Mouse (Mus musculus): ENCODE results near the gene Camsap2. TPM values are rescaled to one million over a fixed set of nuclear protein-coding genes. Genes with fewer than 3 reads are reported as not detected.
A peak's percentile ranks its signal among the peaks of the same experiment; 100 is the strongest.

The Camsap2 gene
- total RNA-seq, 2 experiments from 2014 or later, result 132 to 142 TPM

GRCm38 (mm10) chr1:136344768-136345453, 993 bp downstream of the Camsap2 start:
- DNase-seq (ENCODE audit: extremely low spot score in 1 of 2, low spot score in 1 of 2), result peak; percentile 20 to 38

DNA sequence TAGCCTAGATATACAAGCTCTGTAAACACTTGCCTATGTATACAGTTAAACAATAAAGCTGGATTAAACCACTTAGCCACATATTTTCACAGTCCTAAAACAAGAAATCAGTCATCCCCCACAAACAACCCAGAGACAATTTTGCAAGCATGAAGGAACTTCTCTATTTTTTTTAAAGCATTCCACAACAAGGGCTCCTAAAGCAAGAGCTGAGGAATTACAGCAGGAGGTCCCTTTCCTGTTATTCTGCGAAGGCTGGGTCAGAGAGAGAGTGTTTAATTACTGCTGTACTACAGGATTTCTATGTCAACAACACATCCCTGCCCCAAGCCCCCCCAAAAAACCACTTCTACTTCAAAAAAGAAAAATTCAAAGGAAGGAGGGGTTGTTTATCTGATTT, 1.6 kb downstream of the Camsap2 start:
- DNase-seq (ENCODE audit: extremely low spot score in 1 of 2, low spot score in 1 of 2), result no peak

- no peak for DNase-seq (ENCODE audit: extremely low spot score in 1 of 2, low spot score in 1 of 2)
Measured at GRCm38 (mm10) chr1:136343727-136344126, 2.2 kb downstream of the Camsap2 start.

DNA sequence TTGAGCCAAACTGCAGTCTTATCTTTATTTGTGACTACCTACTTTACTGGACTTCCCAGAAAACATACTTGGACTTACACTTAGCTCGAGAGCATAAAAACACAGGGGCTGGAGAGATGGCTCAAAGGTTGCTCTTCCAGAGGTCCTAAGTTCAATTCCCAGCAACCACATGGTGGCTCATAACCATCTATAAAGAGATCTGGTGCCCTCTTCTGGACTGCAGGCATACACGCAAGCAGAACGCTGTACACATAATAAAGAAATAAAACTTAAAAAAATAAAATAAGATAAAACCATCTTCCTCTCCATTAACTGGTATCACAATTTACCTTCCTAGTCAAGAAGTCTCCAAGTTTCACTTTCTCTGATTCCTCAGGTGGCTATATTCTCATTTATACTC, 5.4 kb downstream of the Camsap2 start:
- no peak for DNase-seq (ENCODE audit: extremely low spot score in 1 of 2, low spot score in 1 of 2)

- DNase-seq (ENCODE audit: extremely low spot score in 1 of 2, low spot score in 1 of 2), result no peak
Measured at GRCm38 (mm10) chr1:136334743-136335142, 11.2 kb downstream of the Camsap2 start.

DNA sequence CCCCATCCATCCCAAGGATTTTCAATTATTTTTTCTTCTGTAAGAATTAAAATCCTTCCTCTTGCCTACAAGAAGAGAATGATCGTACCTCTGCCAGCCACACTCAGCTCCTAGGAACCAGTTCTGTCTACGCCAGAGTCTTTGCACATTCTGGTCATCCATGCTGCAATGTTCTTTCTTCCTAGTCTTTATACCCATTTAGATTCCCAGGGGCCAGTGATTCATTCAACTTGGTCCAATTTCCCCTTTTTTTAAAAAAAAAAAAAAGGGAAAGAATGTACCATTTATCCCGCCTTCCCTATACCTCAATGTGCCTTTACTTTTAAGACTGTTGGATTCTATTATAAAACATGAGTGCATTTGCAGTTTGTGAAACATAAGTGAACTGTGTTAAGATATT, 12.4 kb downstream of the Camsap2 start:
- no peak for DNase-seq (ENCODE audit: extremely low spot score in 1 of 2, low spot score in 1 of 2)

- DNase-seq (ENCODE audit: extremely low spot score in 1 of 2, low spot score in 1 of 2), result no peak
Measured at GRCm38 (mm10) chr1:136333071-136333470, 12.8 kb downstream of the Camsap2 start.

GRCm38 (mm10) chr1:136331836-136332235, 14.1 kb downstream of the Camsap2 start:
- no peak for DNase-seq (ENCODE audit: extremely low spot score in 1 of 2, low spot score in 1 of 2)

DNA sequence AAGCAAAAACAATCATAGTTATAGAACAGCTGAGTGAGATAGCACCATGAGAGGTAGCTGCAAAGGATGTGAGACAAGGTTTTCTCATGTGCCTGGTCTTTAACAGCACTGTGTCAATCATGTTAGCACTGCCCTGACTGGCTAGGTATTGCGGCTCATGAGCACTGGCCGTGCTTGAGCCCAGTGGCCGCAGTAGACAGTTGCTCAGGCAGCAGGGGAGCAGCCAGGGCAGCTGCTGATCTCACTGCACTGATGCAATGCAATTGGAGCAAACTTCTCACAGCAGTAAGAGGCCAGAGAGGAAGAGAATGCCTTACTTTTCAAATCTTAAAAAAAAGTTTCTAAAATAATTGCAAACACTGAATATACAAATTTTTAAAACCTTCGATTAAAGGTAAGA, 16.5 kb downstream of the Camsap2 start:
- DNase-seq (ENCODE audit: extremely low spot score in 1 of 2, low spot score in 1 of 2), result no peak

GRCm38 (mm10) chr1:136328640-136329039, 17.3 kb downstream of the Camsap2 start:
- DNase-seq (ENCODE audit: extremely low spot score in 1 of 2, low spot score in 1 of 2), result no peak

DNA sequence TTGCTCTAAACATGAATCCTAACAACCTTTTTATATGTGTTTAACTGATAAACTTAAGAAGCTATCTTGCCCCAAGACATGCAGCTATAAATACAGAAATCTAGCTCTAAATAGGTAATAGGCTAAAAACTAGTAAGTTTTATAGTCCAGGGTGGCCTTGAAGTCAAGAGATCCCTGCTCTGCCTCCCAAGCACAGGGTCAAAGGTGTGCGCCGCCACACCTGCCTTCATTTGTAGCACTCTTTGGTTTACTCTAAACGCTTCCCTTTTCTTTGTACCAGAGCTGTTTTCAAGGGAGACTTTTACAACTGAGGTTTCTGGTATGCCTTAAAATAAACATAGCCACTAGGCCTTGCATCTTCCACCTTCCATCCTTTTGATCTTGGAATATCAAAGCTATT, 18.3 kb downstream of the Camsap2 start:
- no peak for DNase-seq (ENCODE audit: extremely low spot score in 1 of 2, low spot score in 1 of 2)

- no peak for DNase-seq (ENCODE audit: extremely low spot score in 1 of 2, low spot score in 1 of 2)
Measured at GRCm38 (mm10) chr1:136325933-136326332, 20.0 kb downstream of the Camsap2 start.

DNA sequence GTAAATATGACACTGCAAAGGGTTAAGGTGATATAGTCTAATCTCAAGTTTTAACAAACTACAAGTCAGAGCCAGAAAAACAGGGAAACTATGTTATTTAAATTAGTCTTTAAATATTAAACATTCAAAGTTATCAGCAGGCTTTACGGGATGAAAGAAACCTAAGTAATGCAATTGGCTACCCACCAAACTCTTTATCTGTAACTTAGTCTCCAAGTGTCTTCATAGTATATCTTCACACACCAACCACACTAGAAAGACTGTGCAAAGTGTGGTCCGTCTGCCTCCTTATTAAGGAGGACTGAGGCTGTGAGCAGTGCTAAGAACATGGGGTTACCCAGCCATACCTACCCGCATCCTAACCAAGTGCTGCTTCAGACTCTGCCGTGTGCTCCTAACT, 23.6 kb downstream of the Camsap2 start:
- DNase-seq (ENCODE audit: extremely low spot score in 1 of 2, low spot score in 1 of 2), result no peak

DNA sequence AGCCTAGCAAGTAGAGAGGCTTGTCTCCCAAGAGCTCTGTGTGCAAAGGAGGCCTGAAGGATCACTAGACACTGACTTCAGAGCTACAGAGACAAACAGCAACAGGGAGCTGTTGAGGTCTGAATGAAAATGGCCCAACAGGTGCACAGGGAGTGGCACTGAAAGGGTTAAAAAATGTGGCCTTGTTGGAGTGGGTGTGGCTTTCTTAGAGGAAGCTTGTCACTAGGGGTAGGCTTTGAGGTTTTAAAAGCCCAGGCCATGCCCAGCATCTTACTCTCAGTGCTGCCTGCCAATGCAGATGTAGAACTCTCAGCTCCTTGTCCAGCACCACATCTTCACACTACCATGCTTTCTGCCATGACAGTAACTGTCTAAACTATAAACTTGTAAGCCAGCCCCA, 29.6 kb downstream of the Camsap2 start:
- DNase-seq (ENCODE audit: extremely low spot score in 1 of 2, low spot score in 1 of 2), result no peak

GRCm38 (mm10) chr1:136309193-136309592, 36.7 kb downstream of the Camsap2 start:
- no peak for DNase-seq (ENCODE audit: extremely low spot score in 1 of 2, low spot score in 1 of 2)

DNA sequence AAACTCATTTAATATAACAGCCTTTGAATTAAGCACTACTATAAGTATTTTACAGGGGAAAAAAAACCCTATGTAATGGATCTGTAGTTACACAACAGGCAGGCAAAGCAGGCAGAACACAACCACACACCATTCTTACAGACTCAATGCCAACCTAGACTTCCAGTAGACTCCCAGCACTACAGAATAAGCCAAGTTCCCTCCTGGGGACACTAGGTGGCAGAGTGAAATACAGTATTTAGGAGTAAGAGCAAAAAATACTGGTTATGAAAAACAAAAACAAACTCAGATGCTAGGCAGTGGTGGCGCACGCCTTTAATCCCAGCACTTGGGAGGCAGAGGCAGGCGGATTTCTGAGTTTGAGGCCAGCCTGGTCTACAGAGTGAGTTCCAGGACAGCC, 39.5 kb downstream of the Camsap2 start:
- no peak for DNase-seq (ENCODE audit: extremely low spot score in 1 of 2, low spot score in 1 of 2)

DNA sequence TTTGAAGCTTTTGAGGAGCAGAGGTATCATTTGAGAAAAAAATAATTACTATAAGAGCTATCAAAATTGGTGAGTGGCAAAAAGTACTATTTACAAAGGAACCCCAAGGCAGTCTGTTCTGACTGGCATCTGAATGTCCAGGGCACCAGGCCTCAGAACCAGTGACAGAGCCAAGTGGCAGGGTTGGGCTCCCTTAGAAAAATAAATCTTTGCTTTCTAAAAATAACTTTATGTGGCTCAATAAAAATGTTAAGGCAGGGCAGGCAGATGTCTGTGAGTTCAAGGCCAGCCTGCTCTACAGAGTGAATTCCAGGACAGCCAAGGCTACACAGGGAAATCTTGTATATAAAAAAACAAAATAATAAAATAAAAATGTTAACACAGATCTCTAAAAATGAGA, 51.9 kb downstream of the Camsap2 start:
- no peak for DNase-seq (ENCODE audit: extremely low spot score in 1 of 2, low spot score in 1 of 2)

DNA sequence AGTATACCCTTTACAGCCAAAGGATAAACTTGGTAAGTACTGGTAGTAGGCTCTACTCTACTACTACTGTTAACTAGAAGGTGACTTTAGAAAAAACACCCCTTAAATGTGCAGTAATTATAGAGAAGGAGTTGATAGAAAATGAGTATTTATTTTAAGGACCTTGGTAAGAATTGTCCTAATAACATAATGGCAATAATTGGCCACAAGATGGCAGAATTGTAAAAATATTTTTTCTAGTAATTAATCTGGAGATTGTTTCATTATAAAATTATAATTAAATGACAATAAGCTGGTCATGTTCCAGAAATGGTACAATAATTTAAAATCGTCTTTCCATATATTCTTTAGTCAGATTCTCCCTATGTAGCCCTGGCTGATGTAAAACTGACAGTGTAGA, 56.1 kb downstream of the Camsap2 start:
- no peak for DNase-seq (ENCODE audit: extremely low spot score in 1 of 2, low spot score in 1 of 2)

DNA sequence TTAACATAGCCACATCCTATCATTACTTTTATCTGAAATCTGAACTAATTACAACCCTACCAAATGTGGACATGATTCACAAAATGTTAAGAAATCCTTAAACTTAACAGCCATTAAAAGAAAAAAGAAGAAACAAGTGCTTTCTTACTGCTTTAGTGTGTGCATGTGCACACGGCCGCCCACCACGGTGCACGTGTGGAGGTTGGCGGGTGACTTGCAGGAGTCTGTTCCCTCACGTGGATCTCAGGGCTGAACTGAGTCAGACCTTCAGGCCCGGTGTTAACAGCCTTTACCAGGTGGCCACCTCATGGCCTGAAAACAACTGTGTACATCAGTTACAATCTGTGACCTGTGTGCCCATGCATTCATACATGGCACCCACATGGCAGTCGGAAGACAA, 68.5 kb downstream of the Camsap2 start:
- DNase-seq (ENCODE audit: extremely low spot score in 1 of 2, low spot score in 1 of 2), result no peak

DNA sequence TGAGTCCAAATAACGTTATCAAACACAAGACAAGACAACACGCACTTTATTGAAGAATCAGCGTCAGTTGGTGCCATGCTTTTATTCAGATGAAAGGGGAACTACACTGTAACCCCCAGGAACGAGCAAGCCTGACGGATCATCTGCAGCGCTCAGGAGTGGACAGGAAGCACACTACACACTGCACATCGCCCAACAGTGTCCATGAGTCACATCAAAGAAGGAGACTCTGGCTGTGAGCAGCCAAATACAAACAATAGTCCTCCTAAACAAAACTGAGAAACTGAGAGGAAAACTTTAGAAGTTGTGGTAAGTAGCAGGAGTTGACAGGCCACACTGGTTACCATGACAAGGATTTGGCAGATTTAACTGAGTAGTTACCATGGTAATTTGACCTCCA, 77.7 kb downstream of the Camsap2 start:
- DNase-seq (ENCODE audit: extremely low spot score in 1 of 2, low spot score in 1 of 2), result no peak

GRCm38 (mm10) chr1:136266127-136266526, 79.8 kb downstream of the Camsap2 start:
- no peak for DNase-seq (ENCODE audit: extremely low spot score in 1 of 2, low spot score in 1 of 2)

DNA sequence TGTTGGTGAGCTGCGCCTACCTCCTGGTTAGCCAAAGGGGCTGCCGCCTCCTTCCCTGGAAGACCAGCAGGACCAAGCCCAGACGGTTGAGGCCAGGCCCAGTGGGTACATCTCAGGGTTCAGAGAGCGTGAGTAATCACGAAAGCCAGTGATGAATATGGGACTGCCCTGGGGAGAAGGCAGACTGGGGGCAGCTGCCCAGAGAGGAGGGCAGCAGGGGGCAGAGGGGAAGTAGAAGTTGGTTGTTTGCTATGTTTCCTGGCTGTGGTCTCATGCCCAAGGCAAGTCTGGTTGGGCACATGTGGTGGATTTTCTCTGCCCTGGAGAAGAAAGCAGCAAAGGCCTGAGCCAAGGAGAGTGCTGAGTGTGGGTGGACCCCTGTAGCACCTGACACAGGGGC, 82.5 kb downstream of the Camsap2 start:
- DNase-seq (ENCODE audit: extremely low spot score in 1 of 2, low spot score in 1 of 2), result no peak
